Mouse (Mus musculus) left cerebral cortex, adult 2 months (tissue): ENCODE results near the gene Cenpa. TPM values are rescaled to one million over a fixed set of nuclear protein-coding genes. Genes with fewer than 3 reads are reported as not detected.
A peak's percentile ranks its signal among the peaks of the same experiment; 100 is the strongest.
"Not testable (repeated sequence)": the region's sequence is repeated elsewhere in the genome, so short reads cannot be mapped to it uniquely, and the experiment has no call there.

Experiments
- DNase-seq, 2 experiments: peaks; one replicate each; pipeline ENCODE4 v3.0.0; 2021 to 2022; ENCODE audit warnings: low spot score in 2 of 2, mixed read lengths in 1 of 2; ENCODE audit errors: extremely low spot score in 1 of 2
- H3K27ac ChIP-seq: fragments of 200-600 bp; 2 replicates; pipeline ENCODE4 v1.8.1; 2022
- H3K4me3 ChIP-seq: fragments of 200-600 bp; 2 replicates; pipeline ENCODE4 v1.8.1; 2022
- CTCF ChIP-seq: fragments of 200-600 bp; IDR thresholded peaks from 2 replicates; pipeline ENCODE4 v1.8.1; 2022; ENCODE audit warnings: antibody characterized with exemption, mild to moderate bottlenecking, moderate library complexity
- intact Hi-C: fragments of 180-260 bp; cut with DNase I; formaldehyde crosslinking; loops from one replicate; pipeline ENCODE4 v1.15.1; 2025
- total RNA-seq, 2 experiments: library from RNA; stranded (reverse); gene quantifications; 2 replicates each; pipeline ENCODE4 v1.2.3; 2021

The Cenpa gene
- total RNA-seq, 2 experiments from 2014 or later, result 5.5 to 6.2 TPM

GRCm38 (mm10) chr5:30686781-30687180 lies 20.2 kb downstream of the Cenpa start:
- DNase-seq, result peak; percentile 26 to 36
- H3K4me3 ChIP-seq, result no peak overlapping the region
- intact Hi-C loops, result no loop called here
- no peak overlapping the region for H3K27ac ChIP-seq
- peak; percentile 69 for TF ChIP-seq CTCF

GRCm38 (mm10) chr5:30700361-30701000 lies 33.9 kb downstream of the Cenpa start:
- Histone ChIP-seq H3K4me3 (no peak overlapping the region), H3K27ac (no peak overlapping the region)
- intact Hi-C loops, result no loop called here
- no peak for DNase-seq
- TF ChIP-seq CTCF, result no peak

GRCm38 (mm10) chr5:30701373-30701772 lies 34.8 kb downstream of the Cenpa start:
- H3K4me3 ChIP-seq, intact Hi-C loops, H3K27ac ChIP-seq, DNase-seq: not testable (repeated sequence)

GRCm38 (mm10) chr5:30701866-30702265 lies 35.3 kb downstream of the Cenpa start:
- no peak for DNase-seq
- no peak overlapping the region for H3K4me3 ChIP-seq
- intact Hi-C loops, result no loop called here
- no peak for TF ChIP-seq CTCF
- H3K27ac ChIP-seq, result no peak overlapping the region

- no peak overlapping the region for H3K4me3 ChIP-seq
- DNase-seq, result peak; percentile 69 to 76
- intact Hi-C loops, result loop anchor here (1.0 to 10.0 kb wide), 3 partner anchors 65 to 175 kb away; partner anchors contain the start of gene Agbl5
- H3K27ac ChIP-seq, result no peak overlapping the region
- TF ChIP-seq CTCF, result peak; percentile 74
These were observed 43.3 kb downstream of the Cenpa start for GRCm38 (mm10) chr5:30709744-30710383.

GRCm38 (mm10) chr5:30710486-30710885 lies 43.9 kb downstream of the Cenpa start:
- peak; percentile 57 to 62 for DNase-seq
- no peak overlapping the region for H3K27ac ChIP-seq
- H3K4me3 ChIP-seq, result no peak overlapping the region
- no peak for TF ChIP-seq CTCF
- intact Hi-C loops, result loop anchor here (10.0 kb wide), 1 partner anchor 174 kb away; the partner anchor contains the start of gene Agbl5

GRCm38 (mm10) chr5:30711147-30712001 lies 44.8 kb downstream of the Cenpa start, which contains the start of gene Dpysl5:
TSS of gene Dpysl5 (plus strand) at chr5:30711564.
- Histone ChIP-seq H3K4me3 (peak within 1 kb of the TSS; percentile 60), H3K27ac (peak within 1 kb of the TSS; percentile 74)
- DNase-seq, result peak; percentile 64 to 83
- no peak for TF ChIP-seq CTCF
- intact Hi-C loops, result loop anchor here (10.0 kb wide), 1 partner anchor 173 kb away; the partner anchor contains the start of gene Agbl5

GRCm38 (mm10) chr5:30712002-30712390 lies 45.4 kb downstream of the Cenpa start:
- Histone ChIP-seq H3K4me3 (peak overlapping the region; percentile 60), H3K27ac (peak overlapping the region; percentile 48; the same call in 1 of the 2 replicates)
- DNase-seq, result no peak
- TF ChIP-seq CTCF, result no peak
- intact Hi-C loops, result loop anchor here (10.0 kb wide), 1 partner anchor 173 kb away; the partner anchor contains the start of gene Agbl5

- intact Hi-C loops, result loop anchor here (10.0 kb wide), 1 partner anchor 172 kb away; the partner anchor contains the start of gene Agbl5
- TF ChIP-seq CTCF, result no peak
- H3K27ac ChIP-seq, result peak overlapping the region; percentile 48
- peak; percentile 14 to 21 for DNase-seq
- peak overlapping the region; percentile 60 for H3K4me3 ChIP-seq
These were observed 46.1 kb downstream of the Cenpa start for GRCm38 (mm10) chr5:30712441-30713298.

GRCm38 (mm10) chr5:30713299-30713675 lies 46.7 kb downstream of the Cenpa start:
- intact Hi-C loops, result loop anchor here (10.0 kb wide), 1 partner anchor 172 kb away; the partner anchor contains the start of gene Agbl5
- peak in 1 of 2 experiments; percentile 20 for DNase-seq
- no peak for TF ChIP-seq CTCF
- Histone ChIP-seq H3K27ac (no peak overlapping the region), H3K4me3 (peak overlapping the region; percentile 60)

GRCm38 (mm10) chr5:30713691-30714090 lies 47.1 kb downstream of the Cenpa start:
- Histone ChIP-seq H3K27ac (no peak overlapping the region), H3K4me3 (peak overlapping the region; percentile 60)
- no peak for TF ChIP-seq CTCF
- DNase-seq, result no peak
- intact Hi-C loops, result loop anchor here (10.0 kb wide), 1 partner anchor 171 kb away; the partner anchor contains the start of gene Agbl5
